Mouse (Mus musculus) adrenal gland, postnatal 4 days (tissue): ENCODE data around the gene Fgfr2. TPM values are rescaled to one million over a fixed set of nuclear protein-coding genes. Genes with fewer than 3 reads are reported as not detected.

Source experiments
- DNase-seq, 2 experiments: peaks; one replicate each; pipeline ENCODE4 v3.0.0; 2021 to 2022; ENCODE audit warnings: low spot score in 2 of 2, mixed read lengths in 2 of 2
- total RNA-seq, 2 experiments: library from RNA; stranded (reverse); gene quantifications; 2 replicates each; pipeline ENCODE4 v1.2.3; 2021

The Fgfr2 gene
- total RNA-seq, 2 experiments from 2014 or later = 205 to 210 TPM

GRCm38 (mm10) chr7:130859926-130860325, 2263.2 kb downstream of the Fgfr2 start:
- no peak for DNase-seq

- DNase-seq = no peak
Observed at GRCm38 (mm10) chr7:130857973-130858372, 2265.2 kb downstream of the Fgfr2 start.

- no peak for DNase-seq
Observed at GRCm38 (mm10) chr7:130855681-130856080, 2267.5 kb downstream of the Fgfr2 start.

GRCm38 (mm10) chr7:130854684-130855292, 2268.4 kb downstream of the Fgfr2 start:
- DNase-seq = no peak

- DNase-seq = no peak
Observed at GRCm38 (mm10) chr7:130847164-130847718, 2275.9 kb downstream of the Fgfr2 start.

- no peak for DNase-seq
Observed at GRCm38 (mm10) chr7:130839380-130840100, 2283.6 kb downstream of the Fgfr2 start.

- no peak for DNase-seq
Observed at GRCm38 (mm10) chr7:130838658-130839025, 2284.5 kb downstream of the Fgfr2 start.

GRCm38 (mm10) chr7:130837941-130838657, 2285.1 kb downstream of the Fgfr2 start:
- no peak for DNase-seq

GRCm38 (mm10) chr7:130836066-130836465, 2287.1 kb downstream of the Fgfr2 start:
- no peak for DNase-seq

- DNase-seq = no peak
Observed at GRCm38 (mm10) chr7:130834958-130835861, 2287.9 kb downstream of the Fgfr2 start.

- DNase-seq = no peak
Observed at GRCm38 (mm10) chr7:130834299-130834698, 2288.9 kb downstream of the Fgfr2 start.

- no peak for DNase-seq
Observed at GRCm38 (mm10) chr7:130831586-130831985, 2291.6 kb downstream of the Fgfr2 start.

GRCm38 (mm10) chr7:130828475-130828874, 2294.7 kb downstream of the Fgfr2 start:
- no peak for DNase-seq

GRCm38 (mm10) chr7:130827844-130828403, 2295.2 kb downstream of the Fgfr2 start:
- DNase-seq = no peak

GRCm38 (mm10) chr7:130827431-130827830, 2295.7 kb downstream of the Fgfr2 start:
- DNase-seq = no peak

- DNase-seq = no peak
Observed at GRCm38 (mm10) chr7:130826343-130826742, 2296.8 kb downstream of the Fgfr2 start.

- DNase-seq = no peak
Observed at GRCm38 (mm10) chr7:130823992-130824391, 2299.2 kb downstream of the Fgfr2 start.

GRCm38 (mm10) chr7:130819624-130820023, 2303.5 kb downstream of the Fgfr2 start:
- DNase-seq = no peak

- DNase-seq = no peak
Observed at GRCm38 (mm10) chr7:130818813-130819212, 2304.3 kb downstream of the Fgfr2 start.

- no peak for DNase-seq
Observed at GRCm38 (mm10) chr7:130816243-130816642, 2306.9 kb downstream of the Fgfr2 start.

- no peak for DNase-seq
Observed at GRCm38 (mm10) chr7:130815601-130816000, 2307.5 kb downstream of the Fgfr2 start.
